Mouse (Mus musculus): Measurements from ENCODE around the gene Snrpd2. TPM values are rescaled to one million over a fixed set of nuclear protein-coding genes. Genes with fewer than 3 reads are reported as not detected.
"Not testable (repeated sequence)": the region's sequence is repeated elsewhere in the genome, so short reads cannot be mapped to it uniquely, and the experiment has no call there.

The Snrpd2 gene
- polyA plus RNA-seq, 1 experiment from 2014 or later, result 97.8 TPM

DNA sequence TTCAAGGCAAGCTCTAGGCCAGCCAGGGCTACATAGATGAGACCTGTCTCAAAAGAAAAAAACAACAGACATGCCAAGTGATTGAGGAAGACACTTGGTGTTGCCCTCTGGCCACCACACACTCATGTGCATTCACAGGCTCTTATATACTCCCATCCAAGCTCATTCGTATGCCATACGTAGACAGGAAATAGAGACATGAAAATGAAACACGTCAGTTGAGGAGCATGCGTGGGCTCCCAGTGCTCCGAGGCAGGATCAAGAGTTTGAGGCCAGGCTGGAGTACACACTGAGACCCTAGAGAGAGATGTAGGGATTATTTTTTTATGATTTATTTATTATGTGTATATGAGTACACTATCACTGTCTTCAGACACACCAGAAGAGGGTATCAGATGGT lies 20.1 kb upstream of the Snrpd2 start:
- no peak overlapping the region for H3K9ac ChIP-seq
- 89% methylated on average over 5 of the region's 5 CpGs for WGBS (ENCODE audit: insufficient replicate concordance)
- peaks cover 32% of the 10 kb centered on the region for H3K36me3 ChIP-seq
- H3K4me2 ChIP-seq, result no peak overlapping the region
- H3K9me3 ChIP-seq (replicated peaks), result no peaks in the 10 kb centered on the region
- H3K4me1 ChIP-seq, result peaks cover 21% of the 10 kb centered on the region
- no peaks in the 10 kb centered on the region for H3K27me3 ChIP-seq (replicated peaks)
- ATAC-seq, result no peak
- no peak overlapping the region for H3K4me3 ChIP-seq
- H3K27ac ChIP-seq, result no peak overlapping the region

- Histone ChIP-seq H3K9me3 (replicated peaks) (no peaks in the 10 kb centered on the region), H3K4me2 (peak overlapping the region; percentile 73), H3K4me3 (no peak overlapping the region), H3K9ac (peak overlapping the region; percentile 33; the same call in 1 of the 2 replicates), H3K4me1 (peaks cover 21% of the 10 kb centered on the region), H3K27me3 (replicated peaks) (no peaks in the 10 kb centered on the region), H3K27ac (peak overlapping the region; percentile 42), H3K36me3 (peaks cover 44% of the 10 kb centered on the region)
- ATAC-seq, result no peak
- 30% methylated on average over 4 of the region's 4 CpGs for WGBS (ENCODE audit: insufficient replicate concordance)
Measured at GRCm38 (mm10) chr7:19130657-19131056, 18.9 kb upstream of the Snrpd2 start.

DNA sequence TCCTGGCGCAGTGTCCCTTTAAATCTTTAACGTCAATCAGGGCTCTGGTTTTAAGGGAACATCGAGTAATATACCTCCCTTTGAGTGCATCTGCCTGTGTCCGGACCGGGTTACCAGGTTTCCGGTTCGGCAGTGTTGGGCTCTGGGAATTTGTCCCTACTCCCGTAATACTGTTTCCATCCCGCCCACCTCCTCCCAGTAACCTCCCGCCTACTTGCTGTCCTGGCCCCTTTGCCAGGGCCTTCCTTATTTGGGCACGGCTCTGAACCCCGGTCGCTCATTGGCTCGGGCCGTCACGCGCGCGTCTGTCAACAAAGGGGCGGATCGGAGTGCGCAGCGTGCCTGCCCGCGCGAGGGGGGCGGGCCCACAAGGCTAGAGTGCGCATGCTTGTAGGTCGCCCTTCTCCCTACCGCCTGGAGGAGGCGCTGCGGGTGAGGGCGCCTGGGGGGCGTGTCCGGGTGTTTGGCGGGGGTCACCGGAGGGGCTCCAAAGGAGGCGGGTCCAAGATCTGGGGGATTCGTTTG lies 18.1 kb upstream of the Snrpd2 start:
- ATAC-seq, result peak; percentile 97
- WGBS (ENCODE audit: insufficient replicate concordance), result under 1% methylated on average over 39 of the region's 39 CpGs
- peak overlapping the region; percentile 47 for H3K4me3 ChIP-seq
- H3K4me2 ChIP-seq, result peak overlapping the region; percentile 73
- H3K27ac ChIP-seq, result peak overlapping the region; percentile 55
- no peaks in the 10 kb centered on the region for H3K27me3 ChIP-seq (replicated peaks)
- peaks cover 46% of the 10 kb centered on the region for H3K36me3 ChIP-seq
- no peaks in the 10 kb centered on the region for H3K9me3 ChIP-seq (replicated peaks)
- H3K4me1 ChIP-seq, result peaks cover 21% of the 10 kb centered on the region
- peak overlapping the region; percentile 33; the same call in 1 of the 2 replicates for H3K9ac ChIP-seq

DNA sequence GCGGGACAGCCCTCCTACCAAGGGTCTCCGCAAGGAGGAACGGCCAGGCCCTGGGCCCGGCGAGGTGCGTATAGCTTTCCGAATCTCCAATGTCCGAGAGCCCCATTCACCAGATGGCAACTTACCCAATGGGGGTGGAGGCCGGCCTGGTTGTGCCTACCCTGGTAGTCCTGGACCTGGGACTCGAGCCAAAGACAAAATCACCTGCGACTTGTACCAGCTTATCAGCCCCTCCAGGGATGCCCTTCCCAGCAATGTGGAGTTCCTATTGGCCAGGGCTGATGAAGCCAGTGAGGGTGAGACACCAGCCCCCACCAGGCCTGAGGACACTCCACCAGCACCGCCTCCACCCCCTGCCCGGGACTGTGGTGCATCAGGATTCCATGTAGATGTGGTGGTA lies 13.4 kb upstream of the Snrpd2 start:
- WGBS (ENCODE audit: insufficient replicate concordance), result 86% methylated on average over 13 of the region's 13 CpGs
- ATAC-seq, result no peak
- no peak overlapping the region for H3K4me2 ChIP-seq
- no peaks in the 10 kb centered on the region for H3K27me3 ChIP-seq (replicated peaks)
- no peak overlapping the region for H3K27ac ChIP-seq
- H3K9ac ChIP-seq, result no peak overlapping the region
- H3K9me3 ChIP-seq (replicated peaks), result no peaks in the 10 kb centered on the region
- H3K4me1 ChIP-seq, result peaks cover 8% of the 10 kb centered on the region
- H3K36me3 ChIP-seq, result peaks cover 71% of the 10 kb centered on the region
- H3K4me3 ChIP-seq, result no peak overlapping the region

DNA sequence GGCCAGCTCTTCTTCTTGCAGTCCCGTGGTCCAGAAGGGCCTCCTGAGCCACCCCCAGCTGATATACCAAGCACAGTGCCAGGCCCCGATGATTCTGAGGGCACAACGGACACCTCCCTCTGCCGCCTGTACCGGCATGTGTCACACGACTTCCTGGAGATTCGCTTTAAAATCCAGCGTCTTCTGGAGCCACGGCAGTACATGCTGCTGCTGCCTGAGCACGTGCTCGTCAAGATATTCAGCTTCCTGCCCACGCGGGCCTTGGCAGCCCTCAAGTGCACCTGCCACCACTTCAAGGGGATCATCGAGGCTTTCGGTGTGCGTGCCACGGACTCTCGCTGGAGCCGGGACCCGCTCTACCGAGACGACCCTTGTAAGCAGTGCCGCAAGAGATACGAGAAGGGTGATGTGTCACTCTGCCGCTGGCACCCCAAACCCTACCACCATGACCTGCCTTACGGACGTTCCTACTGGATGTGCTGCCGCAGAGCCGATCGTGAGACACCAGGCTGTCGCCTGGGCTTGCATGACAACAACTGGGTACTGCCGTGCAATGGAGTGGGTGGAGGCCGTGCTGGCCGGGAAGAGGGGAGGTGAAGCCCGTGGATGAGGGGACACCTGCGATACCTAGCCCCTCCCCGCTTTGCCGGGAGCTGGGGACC lies 12.7 kb upstream of the Snrpd2 start:
- Histone ChIP-seq H3K4me2 (no peak overlapping the region), H3K4me1 (peaks cover 3% of the 10 kb centered on the region), H3K27ac (no peak overlapping the region), H3K4me3 (no peak overlapping the region), H3K27me3 (replicated peaks) (no peaks in the 10 kb centered on the region), H3K9ac (no peak overlapping the region), H3K36me3 (peaks cover 71% of the 10 kb centered on the region), H3K9me3 (replicated peaks) (no peaks in the 10 kb centered on the region)
- WGBS (ENCODE audit: insufficient replicate concordance), result 89% methylated on average over 38 of the region's 38 CpGs
- ATAC-seq, result peak; percentile 36; the same call in 1 of the 2 replicates

GRCm38 (mm10) chr7:19137380-19137779 lies 12.1 kb upstream of the Snrpd2 start:
- no peak overlapping the region for H3K4me3 ChIP-seq
- no peaks in the 10 kb centered on the region for H3K4me1 ChIP-seq
- no peak overlapping the region for H3K4me2 ChIP-seq
- H3K27me3 ChIP-seq (replicated peaks), result no peaks in the 10 kb centered on the region
- no peak overlapping the region for H3K9ac ChIP-seq
- H3K9me3 ChIP-seq (replicated peaks), result no peaks in the 10 kb centered on the region
- no peak overlapping the region for H3K27ac ChIP-seq
- peaks cover 71% of the 10 kb centered on the region for H3K36me3 ChIP-seq
- 53% methylated on average over 5 of the region's 5 CpGs for WGBS (ENCODE audit: insufficient replicate concordance)
- ATAC-seq, result no peak

GRCm38 (mm10) chr7:19146793-19147192 lies 2.7 kb upstream of the Snrpd2 start:
- Histone ChIP-seq H3K27ac (no peak overlapping the region), H3K9ac (no peak overlapping the region), H3K9me3 (replicated peaks) (no peaks in the 10 kb centered on the region), H3K4me1 (peaks cover 29% of the 10 kb centered on the region), H3K4me3 (no peak overlapping the region), H3K36me3 (peaks cover 14% of the 10 kb centered on the region), H3K27me3 (replicated peaks) (peaks cover 12% of the 10 kb centered on the region; the same call in 1 of the 2 replicates), H3K4me2 (no peak overlapping the region)
- 71% methylated on average over 10 of the region's 10 CpGs for WGBS (ENCODE audit: insufficient replicate concordance)
- no peak for ATAC-seq

DNA sequence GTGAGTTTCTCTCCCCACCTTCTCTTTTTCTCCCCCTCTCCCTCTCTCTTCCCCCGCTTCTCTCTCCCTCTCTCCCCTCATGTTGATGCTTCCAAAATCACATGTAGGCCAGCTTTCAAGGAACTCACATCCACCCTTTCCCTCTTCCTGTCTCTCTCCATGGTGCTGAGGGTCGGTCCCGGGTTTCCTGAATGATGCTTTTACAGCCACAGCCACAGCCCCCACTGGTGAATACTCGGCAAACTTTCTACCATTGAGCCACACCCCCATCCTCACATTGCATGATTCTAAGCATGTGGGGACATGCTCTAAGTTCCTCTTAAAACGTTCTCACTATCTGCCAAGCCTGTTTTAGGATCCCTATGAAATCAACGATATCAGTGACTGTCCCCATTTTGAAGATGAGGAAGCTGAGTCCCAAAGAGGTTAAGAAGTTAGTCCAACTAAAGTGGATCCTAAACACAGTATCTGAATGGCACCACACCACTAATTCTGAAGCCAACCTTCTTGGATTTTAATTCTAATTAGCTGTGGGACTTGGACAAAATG lies 2.0 kb upstream of the Snrpd2 start:
- WGBS (ENCODE audit: insufficient replicate concordance), result 37% methylated on average over 6 of the region's 6 CpGs
- Histone ChIP-seq H3K9ac (peak overlapping the region; percentile 74; the same call in 1 of the 2 replicates), H3K27me3 (replicated peaks) (peaks cover 12% of the 10 kb centered on the region; the same call in 1 of the 2 replicates), H3K36me3 (peaks cover 22% of the 10 kb centered on the region), H3K27ac (no peak overlapping the region), H3K4me2 (peak overlapping the region; percentile 91), H3K4me1 (peaks cover 29% of the 10 kb centered on the region), H3K9me3 (replicated peaks) (no peaks in the 10 kb centered on the region), H3K4me3 (0 out of 2 replicates have a peak overlapping the region, but pooled peaks have one; percentile 77)
- no peak for ATAC-seq

DNA sequence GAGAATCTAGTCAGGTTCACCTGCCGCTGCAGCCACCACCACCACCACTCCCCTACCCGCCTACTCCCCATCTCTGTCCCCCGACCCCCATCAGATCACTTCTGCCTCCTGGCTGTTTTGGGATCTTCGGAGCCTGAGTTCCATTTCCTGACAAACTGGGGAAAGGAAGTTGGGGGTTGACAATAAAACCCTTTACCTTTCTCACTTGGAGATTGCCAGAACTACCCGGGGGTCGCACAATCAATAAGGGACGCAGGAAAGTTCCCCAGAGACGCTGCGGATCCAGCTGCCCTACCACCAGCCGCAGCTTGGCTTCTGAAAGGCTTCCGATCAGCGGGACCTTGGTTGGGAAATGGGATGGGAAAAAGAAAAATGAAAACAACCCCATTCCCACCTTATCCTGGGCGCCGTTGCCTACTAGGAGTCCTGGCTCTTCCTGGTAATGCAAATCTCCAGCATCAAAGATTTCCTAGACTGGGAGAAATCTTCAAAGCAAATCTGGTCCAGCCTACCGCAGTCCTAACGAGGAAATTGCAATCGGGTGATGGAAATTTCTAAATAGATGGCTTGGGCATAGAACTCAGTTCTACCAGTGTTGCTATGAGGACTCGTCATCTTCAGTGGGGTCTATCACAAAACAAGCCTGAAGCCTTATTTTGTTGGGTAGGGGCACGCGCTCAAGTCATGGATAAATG lies 1.2 kb upstream of the Snrpd2 start:
- Histone ChIP-seq H3K4me1 (peaks cover 29% of the 10 kb centered on the region), H3K36me3 (peaks cover 29% of the 10 kb centered on the region), H3K27ac (peak overlapping the region; percentile 84), H3K4me2 (peak overlapping the region; percentile 91), H3K27me3 (replicated peaks) (peaks cover 12% of the 10 kb centered on the region; the same call in 1 of the 2 replicates), H3K9ac (peak overlapping the region; percentile 74), H3K9me3 (replicated peaks) (no peaks in the 10 kb centered on the region), H3K4me3 (peak overlapping the region; percentile 77)
- 11% methylated on average over 20 of the region's 20 CpGs for WGBS (ENCODE audit: insufficient replicate concordance)
- ATAC-seq, result no peak

GRCm38 (mm10) chr7:19148875-19149541 lies 514 bp upstream of the Snrpd2 start, which contains the start of gene Qpctl:
Gene Qpctl, minus strand, starts transcription at chr7:19149291.
- H3K27me3 ChIP-seq (replicated peaks), result peaks cover 12% of the 10 kb centered on the region; the same call in 1 of the 2 replicates
- H3K4me2 ChIP-seq, result peak within 1 kb of the TSS; percentile 91
- peaks cover 36% of the 10 kb centered on the region for H3K36me3 ChIP-seq
- H3K9me3 ChIP-seq (replicated peaks), result no peaks in the 10 kb centered on the region
- under 1% methylated on average over 43 of the region's 43 CpGs for WGBS (ENCODE audit: insufficient replicate concordance)
- peak within 1 kb of the TSS; percentile 77 for H3K4me3 ChIP-seq
- peak; percentile 96 for ATAC-seq
- H3K27ac ChIP-seq, result peak within 1 kb of the TSS; percentile 84
- H3K4me1 ChIP-seq, result peaks cover 29% of the 10 kb centered on the region
- peak within 1 kb of the TSS; percentile 81 for H3K9ac ChIP-seq

GRCm38 (mm10) chr7:19151121-19151520 lies 1.6 kb downstream of the Snrpd2 start:
- Histone ChIP-seq H3K4me1 (peaks cover 29% of the 10 kb centered on the region), H3K4me3 (peak overlapping the region; percentile 77), H3K27me3 (replicated peaks) (peaks cover 12% of the 10 kb centered on the region; the same call in 1 of the 2 replicates), H3K36me3 (peaks cover 51% of the 10 kb centered on the region), H3K9ac (peak overlapping the region; percentile 81; the same call in 1 of the 2 replicates), H3K4me2 (peak overlapping the region; percentile 91)
- not testable (repeated sequence) for ATAC-seq; H3K27ac ChIP-seq; H3K9me3 ChIP-seq (replicated peaks)
- WGBS (ENCODE audit: insufficient replicate concordance), result 85% methylated on average over 10 of the region's 10 CpGs
